Mouse (Mus musculus) heart, adult 2 months (tissue): Measurements from ENCODE around the gene Syn3.

Source experiments
- CTCF ChIP-seq: fragments of 200-600 bp; IDR thresholded peaks from 2 replicates; pipeline ENCODE4 v1.8.1; 2022; ENCODE audit warnings: antibody characterized with exemption, mild to moderate bottlenecking, moderate library complexity
- EP300 ChIP-seq: fragments of 200-500 bp; IDR thresholded peaks from 2 replicates; pipeline ENCODE4 v1.6.1; 2011; ENCODE audit warnings: low read depth, low read length, control low read depth; ENCODE audit not compliant: insufficient read depth
- POLR2A ChIP-seq: fragments of 200-500 bp; IDR thresholded peaks from 2 replicates; pipeline ENCODE4 v1.6.1; 2011; ENCODE audit warnings: mild to moderate bottlenecking, low read depth, low read length, control low read depth; ENCODE audit not compliant: insufficient read depth

GRCm38 (mm10) chr10:86270254-86270653, 228.4 kb downstream of the Syn3 start:
- TF ChIP-seq POLR2A (0 out of 2 replicates have a peak, but pooled peaks have one; percentile 35), CTCF (no peak), EP300 (peak; percentile 75; the same call in 1 of the 2 replicates)
